Mouse (Mus musculus): ENCODE results near the gene Tmem82.

The Tmem82 gene

DNA sequence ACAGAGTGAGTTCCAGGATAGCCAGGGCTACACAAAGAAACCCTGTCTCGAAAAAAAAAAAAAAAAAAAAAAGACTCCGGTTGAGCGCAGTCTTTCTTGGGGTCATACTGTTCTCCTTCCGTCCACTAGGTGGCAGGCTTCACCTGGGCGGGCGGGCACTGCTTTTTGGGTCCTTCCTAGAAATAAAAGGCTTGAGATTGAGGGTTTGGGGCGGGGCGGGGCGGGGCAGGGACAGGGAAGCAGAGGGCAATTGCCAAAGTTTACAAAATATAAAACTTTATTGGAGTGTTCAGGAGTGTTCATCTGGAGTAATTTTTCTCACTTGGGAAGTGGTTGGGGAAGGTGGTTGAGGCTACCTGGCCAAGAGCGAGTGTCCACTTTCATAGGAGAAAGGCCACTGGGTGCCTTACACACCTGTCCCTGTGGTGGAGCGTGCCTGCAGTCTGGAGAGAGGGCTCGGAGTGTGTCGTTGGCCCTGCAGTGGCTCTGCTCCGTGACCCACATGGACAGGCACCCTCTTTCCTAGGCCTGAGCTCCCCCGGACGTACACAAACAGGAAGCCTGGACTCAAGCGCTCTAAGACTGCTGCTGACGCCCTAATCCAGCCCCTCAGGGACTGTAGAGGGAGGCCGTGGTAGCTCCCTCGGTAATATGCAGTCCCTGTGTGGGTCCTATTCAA is at the start of gene Tmem82:
Tmem82 (minus strand) TSS at position 69 of the 679 bp plus-strand sequence.
- no peak for DNase-seq (ENCODE audit: low spot score)

DNA sequence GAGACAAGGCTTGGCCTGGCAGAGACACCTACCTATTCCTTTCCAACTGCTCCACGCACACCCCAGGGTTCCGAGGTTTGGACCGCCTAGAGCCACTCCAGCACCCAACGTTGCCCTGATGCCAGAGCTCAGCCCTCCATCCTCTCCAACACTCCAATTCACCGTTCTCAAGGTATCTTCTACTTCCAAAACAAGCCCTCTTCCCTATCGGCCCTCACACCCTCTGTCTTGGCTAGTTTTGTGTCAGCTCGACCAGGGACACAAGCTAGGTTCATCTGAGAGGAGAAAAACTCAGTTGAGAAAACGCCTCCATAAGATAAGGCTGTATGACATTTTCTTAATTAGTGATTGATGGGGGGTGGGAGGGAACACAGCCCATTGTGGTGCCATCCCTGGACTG is 46.4 kb upstream of the Tmem82 start, which contains the start of gene Plekhm2:
Plekhm2 (minus strand) TSS at position 101 of the 400 bp plus-strand sequence.
- DNase-seq (ENCODE audit: low spot score), result no peak

DNA sequence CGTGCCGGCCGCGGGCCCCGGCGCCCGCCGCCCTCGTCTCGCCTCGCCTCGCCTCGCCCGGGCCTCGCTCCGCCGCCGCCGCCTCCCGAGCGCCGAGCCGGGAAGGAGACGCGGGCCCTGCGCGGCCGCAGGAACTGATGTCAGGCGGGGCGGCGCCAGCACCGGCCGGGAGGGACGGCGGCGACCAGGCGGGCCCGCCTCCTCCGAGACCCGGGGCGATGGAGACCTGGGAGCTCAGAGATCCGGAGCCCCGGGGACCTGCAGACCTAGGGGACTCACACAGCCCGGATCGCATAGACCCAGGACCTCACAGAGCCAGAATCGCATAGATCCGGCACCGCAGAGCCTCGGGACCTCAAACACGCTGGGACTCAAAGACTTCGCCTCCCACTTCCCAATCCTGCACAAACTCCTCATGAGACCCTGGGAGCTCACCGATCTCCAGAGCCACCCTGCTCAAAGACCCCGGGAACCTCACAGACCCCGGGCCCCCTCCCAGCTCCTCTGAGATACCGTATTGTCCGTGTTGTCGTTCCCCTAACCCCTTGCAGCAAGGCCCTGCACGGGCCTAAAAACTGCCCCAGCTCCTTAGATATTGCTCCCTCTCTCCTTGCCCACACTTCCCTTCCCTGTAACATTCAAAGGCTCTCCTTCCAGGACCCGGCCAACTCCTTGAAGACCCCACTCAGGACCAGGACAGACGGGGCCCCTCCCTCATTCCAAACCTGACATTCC is 45.7 kb upstream of the Tmem82 start:
- peak; percentile 52 for DNase-seq (ENCODE audit: low spot score)

DNA sequence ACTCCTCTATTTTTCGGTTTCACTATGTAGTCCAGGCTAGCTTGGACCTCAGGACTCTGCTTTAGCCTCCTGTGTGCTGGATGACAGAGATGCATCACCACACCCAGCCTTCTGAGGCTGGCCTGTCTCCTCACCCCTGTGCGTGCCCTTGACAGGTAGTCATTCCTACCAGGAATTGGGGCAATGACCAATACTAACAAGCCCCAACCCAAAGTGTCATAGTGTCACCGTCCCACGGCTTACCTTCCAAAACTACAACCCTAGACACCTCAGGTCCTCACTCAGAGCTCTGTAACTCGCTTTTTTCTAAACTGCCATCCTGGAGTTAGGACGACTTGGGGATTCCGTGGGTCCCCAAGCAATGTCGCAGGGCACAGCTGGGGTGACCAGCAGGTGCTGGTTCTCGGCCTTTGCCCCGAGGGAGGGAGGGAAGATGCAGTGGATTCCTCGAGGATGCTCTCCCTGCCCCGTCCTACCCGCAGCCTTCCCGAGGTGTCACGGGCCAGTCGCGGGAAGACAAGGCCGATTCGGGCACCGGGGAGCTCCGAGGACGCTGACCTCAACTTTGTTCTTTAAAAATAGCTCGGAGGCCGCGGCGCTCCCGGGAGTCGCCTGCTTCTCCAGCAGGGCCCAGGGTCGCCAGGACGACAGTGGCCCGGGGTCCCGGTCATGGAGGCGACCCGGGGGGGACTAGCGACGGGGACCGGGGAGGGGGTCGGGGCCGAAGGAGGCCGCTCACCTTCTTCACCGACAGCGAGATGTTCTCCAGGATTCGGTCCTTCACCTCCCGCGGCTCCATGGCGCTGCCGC is 44.9 kb upstream of the Tmem82 start:
- no peak for DNase-seq (ENCODE audit: low spot score)

DNA sequence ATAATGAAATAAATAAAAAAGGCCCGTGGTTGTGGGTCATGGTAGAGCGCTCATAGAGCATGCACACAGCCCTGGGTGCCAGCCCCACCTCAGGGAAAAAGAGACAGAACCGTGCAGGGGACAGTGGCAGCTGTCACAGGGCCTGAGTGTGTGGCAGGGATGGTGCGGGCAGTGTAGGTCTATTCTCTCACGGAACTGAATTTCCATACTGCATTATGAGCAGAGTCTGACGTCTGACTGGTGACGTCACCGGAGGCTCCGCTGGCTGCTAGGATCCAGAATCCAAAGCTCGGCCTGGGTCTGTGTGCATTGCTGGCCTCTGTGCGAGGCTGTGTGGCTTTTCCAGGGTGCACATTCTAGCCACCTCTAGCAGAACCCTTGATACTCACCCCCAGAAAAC is 42.5 kb upstream of the Tmem82 start:
- DNase-seq (ENCODE audit: low spot score), result no peak

DNA sequence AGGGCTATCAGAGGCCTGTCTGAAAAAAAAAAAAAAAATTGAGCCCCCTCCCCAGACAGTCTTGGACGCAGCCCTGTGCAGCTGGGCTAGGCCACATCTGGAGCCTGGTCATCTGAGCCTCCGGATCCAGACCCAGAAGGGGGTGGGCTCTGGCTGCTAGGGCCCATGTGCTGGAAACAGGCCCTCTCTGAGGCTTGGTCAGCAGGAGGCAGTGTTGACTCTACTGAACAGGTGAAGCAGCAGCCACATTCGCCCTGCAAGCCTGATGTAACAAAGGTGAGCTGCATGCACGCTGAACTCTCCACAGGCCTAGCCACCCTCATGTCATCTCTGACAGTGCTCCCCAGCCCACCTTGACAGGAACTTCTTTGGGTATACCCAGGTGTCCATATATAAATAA is 41.3 kb upstream of the Tmem82 start:
- DNase-seq (ENCODE audit: low spot score), result no peak

DNA sequence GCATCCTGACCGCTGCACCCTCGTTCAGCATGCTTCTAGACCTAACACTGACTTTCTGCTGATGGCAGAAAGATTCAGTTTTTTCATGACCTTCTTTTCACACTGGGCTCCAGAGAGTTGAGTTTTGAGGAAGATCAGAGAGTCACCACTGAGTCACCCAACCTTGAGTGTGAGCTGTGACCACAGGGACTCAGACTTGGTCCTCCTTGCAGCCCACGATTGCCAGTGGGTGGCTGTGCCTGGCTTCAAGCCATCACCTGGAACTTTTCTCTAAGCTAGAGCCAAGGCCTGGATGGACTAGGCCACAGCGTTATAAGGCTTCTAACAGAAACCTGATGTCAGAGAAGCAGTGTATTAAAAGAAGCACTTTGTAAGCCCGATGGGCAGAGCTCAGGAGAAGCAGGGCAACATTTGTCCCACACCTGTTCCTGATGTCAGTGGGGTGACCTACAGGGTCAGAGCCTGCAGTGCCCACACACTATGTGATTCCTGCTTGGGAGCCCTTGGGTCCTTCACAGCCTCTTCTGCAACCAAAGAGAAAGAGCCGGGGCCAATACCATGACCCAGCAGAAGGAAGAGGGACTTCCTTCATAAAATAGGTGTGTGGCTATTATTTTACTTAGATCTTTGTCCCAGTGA is 40.5 kb upstream of the Tmem82 start:
- DNase-seq (ENCODE audit: low spot score), result no peak

DNA sequence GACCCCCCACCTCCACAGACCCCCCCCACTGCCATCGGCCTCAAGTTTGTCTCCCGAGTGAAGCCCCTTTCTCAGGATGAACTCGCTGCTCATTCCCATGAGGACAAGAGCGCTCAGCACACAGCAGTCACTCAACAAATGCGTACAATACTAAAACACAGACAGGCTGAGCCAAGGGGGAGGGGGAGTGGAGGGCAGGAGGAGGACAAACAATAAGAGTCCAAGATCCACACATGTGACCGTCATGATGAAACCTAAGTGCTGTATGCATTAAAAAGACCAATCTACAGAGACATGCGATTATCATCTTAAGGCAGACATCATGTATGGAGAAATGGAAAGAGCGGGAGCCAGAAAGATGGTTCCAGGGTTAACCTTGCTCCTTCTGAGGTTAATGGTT is 38.5 kb upstream of the Tmem82 start:
- no peak for DNase-seq (ENCODE audit: low spot score)

DNA sequence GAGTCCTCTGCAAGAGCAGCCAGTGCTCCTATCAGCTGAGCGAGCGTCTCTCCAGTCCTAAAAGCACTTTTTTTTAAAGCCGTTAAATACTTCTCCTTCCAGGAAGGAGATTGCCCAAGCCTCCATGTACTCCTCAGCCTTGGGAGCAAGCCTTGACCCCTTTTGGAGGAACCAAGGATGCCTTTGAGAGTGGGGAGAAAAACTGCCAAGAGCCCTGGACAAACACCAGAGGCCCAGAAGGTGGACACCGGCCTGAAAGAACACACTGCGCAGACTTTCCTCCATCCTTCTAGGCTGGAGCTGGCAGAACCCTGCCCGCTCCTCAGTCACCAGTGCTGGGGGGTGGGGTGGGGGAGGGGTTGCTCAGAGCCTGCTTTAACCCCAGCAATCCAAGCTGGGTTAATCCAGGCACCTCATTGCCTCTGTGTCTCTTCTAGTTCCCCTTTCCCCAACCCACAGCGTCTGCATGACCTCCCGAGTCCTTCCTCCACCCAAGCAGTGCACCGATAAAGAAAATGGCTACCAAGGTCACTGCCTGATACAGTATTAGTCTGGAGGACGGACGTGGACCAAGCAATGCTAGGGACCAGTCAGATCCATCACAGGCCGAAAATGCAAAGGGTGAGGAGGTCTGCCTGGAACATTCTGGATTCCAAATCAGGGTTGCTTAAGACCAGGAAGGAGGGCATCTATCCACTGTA is 37.6 kb upstream of the Tmem82 start:
- DNase-seq (ENCODE audit: low spot score), result no peak

DNA sequence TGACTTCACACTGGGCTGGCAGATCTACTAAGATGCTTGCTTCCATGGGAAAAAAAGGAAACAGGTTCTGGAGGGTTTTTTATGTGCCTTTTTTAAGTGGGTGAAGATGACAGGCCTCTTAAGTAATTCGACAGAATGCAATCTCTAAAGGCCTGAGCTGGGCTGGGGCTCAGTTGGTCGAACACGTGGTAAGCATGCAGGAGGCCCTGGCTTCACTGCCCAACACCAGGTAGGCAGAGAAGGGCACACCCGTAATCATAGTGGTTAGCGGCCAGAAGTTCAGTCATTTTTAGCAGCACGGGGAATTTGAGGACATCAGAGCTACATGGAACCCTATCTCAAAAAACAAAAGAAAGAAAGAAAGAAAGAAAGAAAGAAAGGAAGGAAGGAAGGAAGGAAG is 36.1 kb upstream of the Tmem82 start:
- no peak for DNase-seq (ENCODE audit: low spot score)

DNA sequence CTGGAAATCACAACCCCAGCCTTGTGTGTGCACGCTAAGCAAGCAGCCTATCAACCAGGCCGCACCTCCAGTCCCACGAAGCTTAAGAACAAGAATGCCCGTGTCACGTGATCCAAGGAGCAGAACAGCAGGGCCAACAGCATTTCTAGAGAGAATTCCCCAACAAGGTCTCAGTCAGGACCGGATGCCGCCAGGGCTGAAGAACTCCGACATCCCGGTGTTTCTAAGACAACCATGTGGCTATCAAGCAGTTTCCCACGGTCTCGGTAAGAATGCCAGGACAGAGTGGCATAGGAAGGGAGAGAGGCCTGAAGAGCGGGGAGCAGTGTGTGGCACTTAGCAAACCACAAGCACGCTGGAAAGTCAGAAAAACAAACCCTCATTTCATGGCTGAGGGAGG is 35.4 kb upstream of the Tmem82 start:
- no peak for DNase-seq (ENCODE audit: low spot score)

DNA sequence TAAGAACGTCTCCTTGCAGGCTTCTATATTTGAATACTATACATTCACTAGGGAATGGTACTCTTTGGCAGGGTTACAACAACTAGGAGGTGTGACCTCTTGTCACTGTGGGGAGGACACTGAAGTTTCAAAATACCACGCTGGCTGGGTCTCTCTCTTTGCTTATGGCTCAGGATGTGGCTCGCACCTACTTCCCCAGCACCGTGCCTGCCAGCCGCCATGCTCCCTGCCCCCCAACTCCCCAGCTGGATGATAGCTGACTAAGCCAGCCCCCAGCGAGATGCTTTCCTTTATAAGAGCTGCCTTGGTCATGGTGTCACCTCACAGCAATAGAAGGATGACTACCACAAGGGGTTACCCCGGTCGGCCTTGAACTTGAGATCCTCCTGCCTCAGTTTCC is 34.6 kb upstream of the Tmem82 start:
- DNase-seq (ENCODE audit: low spot score), result no peak

DNA sequence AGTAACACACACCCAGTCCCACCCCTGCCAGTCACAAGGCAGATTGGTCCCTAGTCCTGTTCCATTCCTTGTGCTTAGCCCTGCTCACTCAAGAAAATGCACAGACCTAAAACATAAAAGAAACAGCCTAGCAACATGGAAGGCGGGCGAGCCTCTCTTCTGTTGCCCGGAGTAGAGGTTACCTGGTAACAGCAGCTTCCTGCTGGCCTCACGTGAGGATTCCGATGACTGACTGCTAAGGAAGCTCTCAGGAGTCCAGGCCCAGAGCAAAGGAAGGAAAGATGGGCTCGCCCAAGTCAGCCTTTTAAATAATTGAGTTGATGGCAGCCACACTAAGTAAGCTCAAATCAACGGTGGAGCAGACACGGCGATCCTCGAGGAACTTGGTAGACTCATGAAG is 33.5 kb upstream of the Tmem82 start:
- no peak for DNase-seq (ENCODE audit: low spot score)

DNA sequence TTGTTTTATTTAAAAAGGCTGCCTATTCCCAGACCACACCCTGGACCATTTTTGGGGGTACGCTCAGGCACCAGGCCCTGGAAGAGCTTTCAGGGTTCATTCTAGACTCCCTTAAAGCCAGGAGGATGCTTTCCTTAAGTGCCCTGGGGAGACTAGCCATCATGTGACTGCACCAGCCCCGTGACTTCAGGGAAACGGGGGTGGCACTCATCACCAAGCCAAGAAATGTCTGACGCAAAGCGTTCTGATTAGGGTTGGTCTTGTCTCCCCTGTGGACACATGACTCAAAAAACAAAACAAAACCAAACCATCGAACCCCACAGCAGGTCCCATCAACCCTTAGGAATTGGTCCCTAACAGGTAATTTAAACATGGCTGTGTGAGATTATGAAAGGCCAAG is 32.9 kb upstream of the Tmem82 start:
- DNase-seq (ENCODE audit: low spot score), result no peak

DNA sequence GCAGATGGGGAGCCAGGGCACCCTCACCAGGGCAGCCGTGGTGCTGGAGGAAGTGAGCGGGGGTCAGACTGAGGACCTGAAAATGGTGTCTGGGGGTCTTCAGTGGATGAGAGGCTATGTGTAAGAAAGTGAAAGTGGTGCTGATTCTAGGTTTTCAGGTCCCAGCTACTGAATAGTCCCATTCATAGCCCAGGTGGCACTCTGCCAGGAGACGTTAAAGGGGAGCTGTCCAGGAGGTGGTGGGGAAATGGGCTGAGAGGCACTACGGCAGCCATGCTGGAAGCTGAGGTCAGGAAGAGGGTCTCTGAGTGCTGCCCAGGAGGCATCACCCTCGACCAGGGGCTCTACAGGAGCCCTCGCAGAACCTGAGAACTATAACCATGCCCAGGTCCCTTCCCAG is 30.8 kb upstream of the Tmem82 start:
- no peak for DNase-seq (ENCODE audit: low spot score)

DNA sequence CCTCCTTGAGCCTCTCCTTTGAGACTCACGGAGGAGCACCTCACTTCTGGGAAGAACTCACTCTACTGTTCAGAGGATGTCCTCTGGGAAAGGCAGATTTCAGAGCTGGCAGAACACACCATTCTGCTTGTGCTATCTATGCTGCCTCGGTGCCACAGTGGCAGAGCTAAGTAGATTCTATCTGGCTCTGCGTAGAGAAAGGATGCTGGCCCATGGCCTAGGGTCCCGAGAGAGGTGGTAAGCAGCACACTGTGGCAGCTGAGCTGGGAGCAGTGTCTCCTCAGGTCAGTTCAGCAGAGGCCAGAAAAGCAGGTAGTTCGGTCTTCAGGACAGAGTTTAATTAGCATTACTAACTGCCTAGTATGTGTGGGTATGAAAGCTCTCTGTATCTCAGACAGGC is 29.8 kb upstream of the Tmem82 start:
- DNase-seq (ENCODE audit: low spot score), result no peak

DNA sequence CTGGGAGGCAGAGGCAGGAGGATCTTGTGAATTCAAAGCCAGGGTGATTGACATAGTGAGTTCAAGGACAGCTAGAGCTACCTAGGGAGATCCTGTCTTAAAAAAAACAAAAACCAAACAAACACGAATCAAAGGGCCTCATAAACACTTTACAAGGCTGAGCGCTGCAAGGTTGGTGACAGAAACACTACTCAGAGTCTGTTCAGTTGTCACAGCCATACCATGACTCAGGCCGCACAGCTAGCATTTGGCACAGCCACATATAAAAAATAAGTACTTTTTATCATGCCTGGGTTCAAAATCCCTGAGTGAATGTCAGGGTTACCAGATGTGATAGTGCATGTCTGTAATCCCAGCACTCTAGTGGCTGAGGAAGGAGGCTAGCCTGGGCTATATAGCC is 28.8 kb upstream of the Tmem82 start:
- no peak for DNase-seq (ENCODE audit: low spot score)

DNA sequence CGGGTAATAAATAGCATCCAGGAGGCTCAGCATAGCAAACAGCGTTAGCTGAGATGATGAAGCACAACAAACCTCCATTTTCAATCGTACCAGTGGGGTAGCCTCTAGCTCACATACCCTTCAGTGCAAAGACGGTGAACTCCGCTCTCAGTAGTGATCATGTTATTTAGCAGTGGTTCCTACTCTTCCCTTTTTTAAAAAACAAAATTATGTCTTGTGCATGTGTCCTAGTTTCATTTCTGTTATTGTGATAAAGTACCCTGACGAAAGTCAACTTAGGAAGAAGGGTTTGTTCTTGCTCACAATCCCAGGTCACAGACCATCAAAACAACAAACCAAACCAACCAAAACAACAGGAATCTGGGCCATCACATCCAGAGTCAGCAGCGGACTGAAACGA is 27.6 kb upstream of the Tmem82 start:
- DNase-seq (ENCODE audit: low spot score), result no peak

DNA sequence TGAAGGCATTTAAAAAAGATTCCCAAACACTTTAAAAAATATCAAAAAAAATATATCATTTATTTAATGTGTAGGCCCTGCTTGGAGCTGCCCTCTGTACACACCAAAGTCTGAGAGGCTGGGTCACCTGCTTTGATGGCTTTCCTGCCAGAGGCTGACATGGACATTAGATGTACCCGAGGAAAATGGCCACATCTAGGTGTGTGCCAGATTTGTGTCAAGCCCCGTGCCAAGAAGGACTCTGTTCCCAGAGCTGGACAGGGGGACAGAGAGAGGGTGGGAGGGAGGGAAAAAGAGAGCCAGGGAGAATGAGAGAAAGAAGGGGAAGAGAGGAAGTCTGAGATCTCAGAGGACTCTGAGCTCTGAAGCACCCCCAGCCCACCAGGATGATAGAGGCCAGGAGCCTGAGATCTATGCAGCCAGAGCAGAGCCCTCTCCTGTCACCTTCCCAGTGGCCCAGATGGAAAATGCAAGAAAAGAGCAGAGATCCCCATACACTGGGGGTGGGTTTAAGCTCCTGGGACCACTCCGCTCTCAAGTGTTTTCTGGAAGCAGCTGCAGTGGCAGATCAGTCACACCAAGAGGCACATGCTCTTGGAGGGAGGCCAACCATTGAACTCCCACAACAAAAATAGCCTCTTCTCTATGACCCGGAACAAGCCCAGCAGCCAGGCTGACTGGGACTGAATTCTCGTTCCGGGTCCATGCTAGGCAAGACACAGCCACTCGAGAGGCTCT is 24.9 kb upstream of the Tmem82 start:
- DNase-seq (ENCODE audit: low spot score), result no peak

DNA sequence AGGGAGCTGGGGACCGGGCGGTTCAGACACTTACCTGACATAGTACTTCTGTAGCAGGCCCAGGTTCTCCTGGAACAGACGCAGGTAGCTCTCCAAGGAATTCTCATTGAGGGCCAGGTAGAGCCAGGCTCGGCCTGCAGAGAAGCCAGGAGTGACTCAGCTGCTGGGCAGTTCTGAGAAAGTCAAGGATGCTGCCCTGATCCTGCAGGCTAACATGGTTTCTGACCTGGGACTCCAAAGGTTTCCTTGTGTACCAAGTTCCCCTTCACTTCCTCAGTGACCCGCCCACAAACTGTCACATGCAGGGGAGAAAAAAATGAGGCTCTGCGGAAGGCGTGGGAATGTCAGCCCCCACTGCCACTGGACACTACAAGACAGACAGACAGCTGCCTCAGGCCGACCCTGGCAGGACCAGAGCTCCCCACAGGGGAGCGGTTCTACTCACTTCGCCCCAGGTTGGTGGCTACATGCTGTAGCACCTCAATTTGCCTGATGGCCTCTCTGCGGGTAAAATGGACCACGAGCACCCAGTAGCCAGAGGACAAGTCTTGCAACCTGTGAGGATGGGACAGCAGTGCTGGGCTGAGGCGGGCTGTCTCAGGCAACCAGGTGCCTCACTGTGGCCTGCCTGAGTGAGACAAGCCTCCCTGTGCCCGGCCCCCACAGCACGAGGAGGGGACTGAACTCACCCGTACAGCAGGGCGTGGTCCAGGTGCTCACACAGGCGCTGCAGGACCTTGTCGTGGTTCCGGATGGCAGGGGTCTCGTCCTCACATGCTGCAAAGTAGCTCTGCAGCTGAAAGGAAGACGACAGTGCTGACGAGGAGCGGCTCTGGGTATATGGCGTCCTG is 23.8 kb upstream of the Tmem82 start:
- DNase-seq (ENCODE audit: low spot score), result no peak

All from ovary, postnatal 10 days (tissue).